Mouse (Mus musculus) intestine, embryonic 14.5 days (tissue): ENCODE measurements around the gene Zfp382. TPM values are rescaled to one million over a fixed set of nuclear protein-coding genes. Genes with fewer than 3 reads are reported as not detected.

Experiments
- ATAC-seq: fragments of 200-750 bp; cut with Nextera tagmentation; replicated peaks from 2 replicates; pipeline ENCODE4 v1.8.0; 2017; ENCODE audit warnings: low read depth, moderate number of reproducible peaks, moderate TSS enrichment, moderate library complexity; ENCODE audit not compliant: low FRiP score, low TSS enrichment
- DNase-seq: peaks from one replicate; pipeline ENCODE4 v3.0.0-alpha.2; 2018; ENCODE audit warnings: low spot score
- H3K27ac ChIP-seq: fragments of 300-500 bp; sonication (generic); 2 replicates; pipeline ENCODE4 v1.5.1; 2014; ENCODE audit warnings: low read depth, mild to moderate bottlenecking, control low read depth
- H3K27me3 ChIP-seq: fragments of 300-500 bp; sonication (generic); replicated peaks from 2 replicates; pipeline ENCODE4 v1.6.1; 2014; ENCODE audit warnings: low read length, control low read depth; ENCODE audit not compliant: control insufficient read depth, insufficient read depth
- H3K36me3 ChIP-seq: fragments of 300-500 bp; sonication (generic); 2 replicates; pipeline ENCODE4 v1.6.1; 2014; ENCODE audit warnings: low read length, control low read depth; ENCODE audit not compliant: control insufficient read depth, insufficient read depth
- H3K4me1 ChIP-seq: fragments of 300-500 bp; sonication (generic); replicated peaks from 2 replicates; pipeline ENCODE4 v1.6.1; 2014; ENCODE audit warnings: low read length, control low read depth, mixed read lengths; ENCODE audit not compliant: control insufficient read depth, insufficient read depth
- H3K4me2 ChIP-seq: fragments of 300-500 bp; sonication (generic); 2 replicates; pipeline ENCODE4 v1.6.1; 2014; ENCODE audit warnings: low read length
- H3K4me3 ChIP-seq: fragments of 300-500 bp; sonication (generic); 2 replicates; pipeline ENCODE4 v1.5.1; 2014; ENCODE audit warnings: low read depth, low read length, control low read depth, mixed read lengths
- H3K9ac ChIP-seq: fragments of 300-500 bp; sonication (generic); 2 replicates; pipeline ENCODE4 v1.6.1; 2014; ENCODE audit warnings: mild to moderate bottlenecking, low read length
- H3K9me3 ChIP-seq: fragments of 300-500 bp; sonication (generic); 2 replicates; pipeline ENCODE4 v1.6.1; 2016; ENCODE audit warnings: low read length, control low read depth; ENCODE audit not compliant: control insufficient read depth
- WGBS: fragments of 180-500 bp; shearing (Covaris S2); extraction: QIAGEN DNeasy Blood & Tissue Kit; methylation state at CpG from one replicate; pipeline ENCODE4 v1.1.7; 2014; 5-methylcytosine and 5-hydroxymethylcytosine counted together
- polyA plus RNA-seq: library from polyadenylated mRNA; unstranded; fragments of >200 nt; fragmentation: Nextera tagmentation; extraction: Ambion mirVana; gene quantifications from 2 replicates; pipeline ENCODE4 v1.2.1, GENCODE M21; 2014

Zfp382 gene
- polyA plus RNA-seq, 1 experiment from 2014 or later: 4.2 TPM

GRCm38 (mm10) chr7:30132396-30132795 is 10.7 kb downstream of the Zfp382 start:
- WGBS: 94% methylated on average over 4 of the region's 4 CpGs
- Histone ChIP-seq H3K36me3 (peaks cover 64% of the 10 kb centered on the region), H3K27me3 (no peaks in the 10 kb centered on the region)

GRCm38 (mm10) chr7:30136826-30137225 is 15.1 kb downstream of the Zfp382 start:
- no peak overlapping the region for H3K27ac ChIP-seq
- H3K9me3 ChIP-seq: 0 out of 2 replicates have a peak, but pooled peaks cover 4% of the 10 kb centered on the region
- no peak overlapping the region for H3K9ac ChIP-seq
- H3K27me3 ChIP-seq: no peaks in the 10 kb centered on the region
- ATAC-seq: no peak
- H3K4me3 ChIP-seq: no peak overlapping the region
- 91% methylated on average over 10 of the region's 10 CpGs for WGBS
- no peak for DNase-seq
- no peaks in the 10 kb centered on the region for H3K4me1 ChIP-seq
- H3K4me2 ChIP-seq: no peak overlapping the region
- peaks cover 37% of the 10 kb centered on the region for H3K36me3 ChIP-seq

More at GRCm38 (mm10) chr7:30132396-30132795, 10.7 kb downstream of the Zfp382 start:
- Histone ChIP-seq H3K4me1 (no peaks in the 10 kb centered on the region), H3K9me3 (0 out of 2 replicates have a peak, but pooled peaks cover 4% of the 10 kb centered on the region), H3K9ac (no peak overlapping the region), H3K4me2 (no peak overlapping the region), H3K27ac (no peak overlapping the region), H3K4me3 (no peak overlapping the region)
- ATAC-seq (no peak), DNase-seq (no peak)

GRCm38 (mm10) chr7:30143170-30143554 is 21.4 kb downstream of the Zfp382 start:
- H3K9ac ChIP-seq: peak overlapping the region; percentile 60
- peaks cover 17% of the 10 kb centered on the region for H3K9me3 ChIP-seq
- H3K4me1 ChIP-seq: peaks cover 7% of the 10 kb centered on the region; the same call in 1 of the 2 replicates
- H3K27me3 ChIP-seq: no peaks in the 10 kb centered on the region
- ATAC-seq: peak; percentile 37
- WGBS: 12% methylated on average over 8 of the region's 8 CpGs
- H3K4me2 ChIP-seq: peak overlapping the region; percentile 63
- H3K36me3 ChIP-seq: peaks cover 6% of the 10 kb centered on the region; the same call in 1 of the 2 replicates
- peak overlapping the region; percentile 78; the same call in 1 of the 2 replicates for H3K27ac ChIP-seq
- peak overlapping the region; percentile 47 for H3K4me3 ChIP-seq
- no peak for DNase-seq

- H3K9me3 ChIP-seq: peaks cover 22% of the 10 kb centered on the region
- DNase-seq: peak; percentile 89
- H3K9ac ChIP-seq: peak overlapping the region; percentile 60
- H3K4me1 ChIP-seq: peaks cover 7% of the 10 kb centered on the region; the same call in 1 of the 2 replicates
- H3K27me3 ChIP-seq: no peaks in the 10 kb centered on the region
- WGBS: 2% methylated on average over 35 of the region's 35 CpGs
- peak overlapping the region; percentile 78 for H3K27ac ChIP-seq
- peaks cover 6% of the 10 kb centered on the region; the same call in 1 of the 2 replicates for H3K36me3 ChIP-seq
- peak overlapping the region; percentile 63 for H3K4me2 ChIP-seq
- peak; percentile 93 for ATAC-seq
- H3K4me3 ChIP-seq: peak overlapping the region; percentile 47
Observed at GRCm38 (mm10) chr7:30143555-30144209, 21.9 kb downstream of the Zfp382 start.

- Histone ChIP-seq H3K9ac (no peak overlapping the region), H3K4me1 (peaks cover 7% of the 10 kb centered on the region; the same call in 1 of the 2 replicates), H3K4me2 (no peak overlapping the region), H3K27me3 (no peaks in the 10 kb centered on the region), H3K36me3 (0 out of 2 replicates have a peak, but pooled peaks cover 4% of the 10 kb centered on the region), H3K4me3 (no peak overlapping the region), H3K27ac (no peak overlapping the region), H3K9me3 (peaks cover 48% of the 10 kb centered on the region)
- DNase-seq: no peak
- WGBS: 95% methylated on average over 5 of the region's 5 CpGs
- no peak for ATAC-seq
Observed at GRCm38 (mm10) chr7:30147011-30147410, 25.3 kb downstream of the Zfp382 start.

GRCm38 (mm10) chr7:30154040-30154439 is 32.3 kb downstream of the Zfp382 start:
- Histone ChIP-seq H3K9ac (no peak overlapping the region), H3K4me1 (no peaks in the 10 kb centered on the region), H3K27me3 (no peaks in the 10 kb centered on the region), H3K4me3 (no peak overlapping the region), H3K4me2 (no peak overlapping the region), H3K9me3 (peaks cover 81% of the 10 kb centered on the region), H3K36me3 (peaks cover 36% of the 10 kb centered on the region), H3K27ac (no peak overlapping the region)
- DNase-seq (no peak), ATAC-seq (no peak)
- WGBS: 97% methylated on average over 1 of the region's 1 CpGs

- no peak overlapping the region for H3K27ac ChIP-seq
- DNase-seq: no peak
- H3K4me3 ChIP-seq: no peak overlapping the region
- no peaks in the 10 kb centered on the region for H3K27me3 ChIP-seq
- no peak overlapping the region for H3K9ac ChIP-seq
- H3K4me1 ChIP-seq: no peaks in the 10 kb centered on the region
- no peak for ATAC-seq
- peaks cover 82% of the 10 kb centered on the region for H3K9me3 ChIP-seq
- WGBS: 95% methylated on average over 3 of the region's 3 CpGs
- H3K4me2 ChIP-seq: no peak overlapping the region
- H3K36me3 ChIP-seq: peaks cover 45% of the 10 kb centered on the region
Observed at GRCm38 (mm10) chr7:30155507-30155906, 33.8 kb downstream of the Zfp382 start.

GRCm38 (mm10) chr7:30163113-30163512 is 41.4 kb downstream of the Zfp382 start:
- Histone ChIP-seq H3K36me3 (peaks cover 78% of the 10 kb centered on the region), H3K4me3 (no peak overlapping the region), H3K9me3 (peaks cover 77% of the 10 kb centered on the region), H3K27me3 (no peaks in the 10 kb centered on the region), H3K9ac (no peak overlapping the region), H3K4me1 (0 out of 2 replicates have a peak, but pooled peaks cover 2% of the 10 kb centered on the region), H3K4me2 (no peak overlapping the region), H3K27ac (no peak overlapping the region)
- ATAC-seq (no peak), DNase-seq (no peak)
- 96% methylated on average over 5 of the region's 5 CpGs for WGBS

- 0 out of 2 replicates have a peak, but pooled peaks cover 5% of the 10 kb centered on the region for H3K4me1 ChIP-seq
- 100% methylated on average over 2 of the region's 2 CpGs for WGBS
- H3K9ac ChIP-seq: no peak overlapping the region
- ATAC-seq (no peak), DNase-seq (no peak)
- no peak overlapping the region for H3K27ac ChIP-seq
- H3K36me3 ChIP-seq: peaks cover 62% of the 10 kb centered on the region
- peaks cover 61% of the 10 kb centered on the region for H3K9me3 ChIP-seq
- H3K4me3 ChIP-seq: no peak overlapping the region
- no peak overlapping the region for H3K4me2 ChIP-seq
- no peaks in the 10 kb centered on the region for H3K27me3 ChIP-seq
Observed at GRCm38 (mm10) chr7:30164745-30165144, 43.0 kb downstream of the Zfp382 start.
